Mouse (Mus musculus): ENCODE measurements around the gene Retreg3. TPM values are rescaled to one million over a fixed set of nuclear protein-coding genes. Genes with fewer than 3 reads are reported as not detected.

The Retreg3 gene
- polyA plus RNA-seq, 2 experiments: 11.3 to 53.6 TPM

GRCm38 (mm10) chr11:101138536-101139181 lies 19.0 kb upstream of the Retreg3 start:
- Histone ChIP-seq H3K4me2 (replicated peaks; ENCODE audit: low read depth, low read length, severe bottlenecking) (peak overlapping the region; percentile 15; the same call in 1 of the 2 replicates), H3K9ac (ENCODE audit: low read depth, low read length, severe bottlenecking) (no peak overlapping the region), H3K36me3 (ENCODE audit: control insufficient read depth, insufficient read depth, low read length) (no peaks in the 10 kb centered on the region), H3K27ac (replicated peaks; ENCODE audit: low read depth, low read length) (no peak overlapping the region), H3K4me3 (replicated peaks; ENCODE audit: low read length) (peak overlapping the region; percentile 7; the same call in 1 of the 2 replicates), H3K27me3 (ENCODE audit: control insufficient read depth, insufficient read depth, low read length) (no peaks in the 10 kb centered on the region), H3K4me1 (ENCODE audit: control insufficient read depth, insufficient read depth, low read length) (no peaks in the 10 kb centered on the region), H3K9me3 (ENCODE audit: control insufficient read depth, low read length) (no peaks in the 10 kb centered on the region)
- no peak for TF ChIP-seq POLR2A (IDR thresholded peaks at IDR 0.05; ENCODE audit: borderline replicate concordance, extremely low read depth, insufficient read depth, insufficient read length)
- DNase-seq (ENCODE audit: low spot score): no peak
- WGBS: 22% methylated on average over 15 of the region's 15 CpGs
- no peak for ATAC-seq (ENCODE audit: low FRiP score, low read depth)

- Histone ChIP-seq H3K36me3 (ENCODE audit: control insufficient read depth, insufficient read depth, low read length) (no peaks in the 10 kb centered on the region), H3K4me2 (replicated peaks; ENCODE audit: low read depth, low read length, severe bottlenecking) (no peak overlapping the region), H3K4me1 (ENCODE audit: control insufficient read depth, insufficient read depth, low read length) (no peaks in the 10 kb centered on the region), H3K4me3 (replicated peaks; ENCODE audit: low read length) (no peak overlapping the region), H3K9ac (ENCODE audit: low read depth, low read length, severe bottlenecking) (no peak overlapping the region), H3K9me3 (ENCODE audit: control insufficient read depth, low read length) (no peaks in the 10 kb centered on the region), H3K27ac (replicated peaks; ENCODE audit: low read depth, low read length) (no peak overlapping the region), H3K27me3 (ENCODE audit: control insufficient read depth, insufficient read depth, low read length) (no peaks in the 10 kb centered on the region)
- no peak for TF ChIP-seq POLR2A (IDR thresholded peaks at IDR 0.05; ENCODE audit: borderline replicate concordance, extremely low read depth, insufficient read depth, insufficient read length)
- ATAC-seq (ENCODE audit: low FRiP score, low read depth) (no peak), DNase-seq (ENCODE audit: low spot score) (no peak)
- WGBS: 80% methylated on average over 7 of the region's 7 CpGs
Measured at GRCm38 (mm10) chr11:101137000-101137399, 17.3 kb upstream of the Retreg3 start.

DNA sequence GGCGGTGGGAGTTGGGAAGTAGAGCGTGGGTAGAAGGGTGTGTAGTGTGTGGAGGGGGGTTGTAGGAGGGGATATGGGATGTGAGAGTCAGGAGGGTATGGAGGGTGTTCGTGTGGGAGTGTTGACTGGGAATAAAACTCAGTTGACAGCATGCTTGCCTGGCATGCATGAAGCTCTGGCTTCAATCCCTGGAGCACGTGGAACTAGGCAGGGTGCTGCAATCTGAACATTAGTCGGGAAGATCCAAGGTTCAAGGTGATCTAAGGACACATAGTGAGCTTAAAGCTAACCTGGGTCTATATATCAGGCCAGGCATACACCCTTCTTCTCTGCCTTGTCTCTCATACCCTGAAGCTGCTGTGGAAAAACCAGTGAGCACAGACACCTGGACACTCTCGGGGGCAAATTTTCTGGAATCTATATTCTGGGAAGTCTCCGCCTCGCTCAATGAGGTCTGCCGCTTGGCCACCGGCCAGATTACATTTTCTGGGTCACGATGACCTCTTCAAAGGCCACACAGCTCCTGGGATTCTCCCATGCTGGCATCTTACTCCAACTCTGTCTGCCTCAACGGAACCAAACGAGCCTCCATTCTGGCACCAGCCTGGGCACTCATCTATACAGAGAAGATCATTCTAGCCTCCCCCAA lies 14.6 kb upstream of the Retreg3 start:
- ATAC-seq (ENCODE audit: low FRiP score, low read depth) (no peak), DNase-seq (ENCODE audit: low spot score) (no peak)
- Histone ChIP-seq H3K9ac (ENCODE audit: low read depth, low read length, severe bottlenecking) (no peak overlapping the region), H3K27me3 (ENCODE audit: control insufficient read depth, insufficient read depth, low read length) (no peaks in the 10 kb centered on the region), H3K4me1 (ENCODE audit: control insufficient read depth, insufficient read depth, low read length) (no peaks in the 10 kb centered on the region), H3K27ac (replicated peaks; ENCODE audit: low read depth, low read length) (no peak overlapping the region), H3K9me3 (ENCODE audit: control insufficient read depth, low read length) (no peaks in the 10 kb centered on the region), H3K4me2 (replicated peaks; ENCODE audit: low read depth, low read length, severe bottlenecking) (no peak overlapping the region), H3K4me3 (replicated peaks; ENCODE audit: low read length) (no peak overlapping the region), H3K36me3 (ENCODE audit: control insufficient read depth, insufficient read depth, low read length) (no peaks in the 10 kb centered on the region)
- WGBS: 81% methylated on average over 13 of the region's 13 CpGs
- no peak for TF ChIP-seq POLR2A (IDR thresholded peaks at IDR 0.05; ENCODE audit: borderline replicate concordance, extremely low read depth, insufficient read depth, insufficient read length)

DNA sequence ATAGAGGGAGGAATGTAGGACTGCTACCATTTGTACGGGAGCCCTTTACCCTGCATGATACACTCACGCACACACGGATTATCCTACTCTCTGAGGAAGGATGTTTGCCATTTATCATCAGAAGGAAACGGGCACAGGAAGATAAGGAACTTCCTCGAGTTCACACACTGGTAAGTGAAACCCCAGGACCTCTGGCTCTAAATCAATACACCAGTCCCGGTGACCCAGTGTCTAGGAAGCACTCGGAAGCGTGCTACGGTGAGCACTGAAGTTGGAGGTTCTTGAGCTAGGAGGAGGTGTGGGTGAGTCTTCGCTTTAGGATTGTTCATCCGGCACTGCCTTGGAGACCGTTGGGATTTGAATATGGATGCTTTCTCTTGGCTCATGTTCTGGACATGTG lies 13.3 kb upstream of the Retreg3 start:
- no peak overlapping the region for H3K4me3 ChIP-seq (replicated peaks; ENCODE audit: low read length)
- H3K36me3 ChIP-seq (ENCODE audit: control insufficient read depth, insufficient read depth, low read length): no peaks in the 10 kb centered on the region
- H3K9ac ChIP-seq (ENCODE audit: low read depth, low read length, severe bottlenecking): no peak overlapping the region
- no peak overlapping the region for H3K4me2 ChIP-seq (replicated peaks; ENCODE audit: low read depth, low read length, severe bottlenecking)
- 69% methylated on average over 12 of the region's 12 CpGs for WGBS
- no peaks in the 10 kb centered on the region for H3K27me3 ChIP-seq (ENCODE audit: control insufficient read depth, insufficient read depth, low read length)
- no peaks in the 10 kb centered on the region for H3K4me1 ChIP-seq (ENCODE audit: control insufficient read depth, insufficient read depth, low read length)
- no peak for ATAC-seq (ENCODE audit: low FRiP score, low read depth)
- no peak for DNase-seq (ENCODE audit: low spot score)
- no peak overlapping the region for H3K27ac ChIP-seq (replicated peaks; ENCODE audit: low read depth, low read length)
- H3K9me3 ChIP-seq (ENCODE audit: control insufficient read depth, low read length): no peaks in the 10 kb centered on the region
- no peak for TF ChIP-seq POLR2A (IDR thresholded peaks at IDR 0.05; ENCODE audit: borderline replicate concordance, extremely low read depth, insufficient read depth, insufficient read length)

DNA sequence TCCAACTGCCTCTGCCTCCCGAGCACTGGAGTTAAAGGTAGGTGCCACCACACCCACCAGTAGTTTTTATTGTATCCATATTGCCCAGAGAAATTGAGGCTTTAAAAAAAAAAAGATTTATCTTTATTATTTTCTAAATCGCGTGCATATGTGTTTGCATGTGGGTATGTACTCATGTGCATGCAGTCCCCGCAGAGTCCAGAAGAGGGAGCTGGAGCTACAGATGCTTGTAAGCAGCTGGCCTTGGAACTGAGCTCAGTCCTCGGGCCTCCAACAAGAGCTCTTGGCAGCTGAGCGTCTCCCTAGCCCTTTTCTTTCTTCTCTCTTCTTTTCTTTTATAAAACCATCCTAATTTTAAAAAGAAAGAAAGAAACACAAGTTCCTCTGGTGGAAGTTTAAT lies 12.0 kb upstream of the Retreg3 start:
- no peak overlapping the region for H3K27ac ChIP-seq (replicated peaks; ENCODE audit: low read depth, low read length)
- H3K9ac ChIP-seq (ENCODE audit: low read depth, low read length, severe bottlenecking): no peak overlapping the region
- H3K4me3 ChIP-seq (replicated peaks; ENCODE audit: low read length): no peak overlapping the region
- no peaks in the 10 kb centered on the region for H3K27me3 ChIP-seq (ENCODE audit: control insufficient read depth, insufficient read depth, low read length)
- peaks cover 2% of the 10 kb centered on the region; the same call in 1 of the 2 replicates for H3K36me3 ChIP-seq (ENCODE audit: control insufficient read depth, insufficient read depth, low read length)
- ATAC-seq (ENCODE audit: low FRiP score, low read depth): no peak
- TF ChIP-seq POLR2A (IDR thresholded peaks at IDR 0.05; ENCODE audit: borderline replicate concordance, extremely low read depth, insufficient read depth, insufficient read length): no peak
- no peaks in the 10 kb centered on the region for H3K9me3 ChIP-seq (ENCODE audit: control insufficient read depth, low read length)
- no peak overlapping the region for H3K4me2 ChIP-seq (replicated peaks; ENCODE audit: low read depth, low read length, severe bottlenecking)
- 87% methylated on average over 6 of the region's 6 CpGs for WGBS
- no peak for DNase-seq (ENCODE audit: low spot score)
- H3K4me1 ChIP-seq (ENCODE audit: control insufficient read depth, insufficient read depth, low read length): no peaks in the 10 kb centered on the region

All from limb, embryonic 14.5 days (tissue).